In genomic region chr7:69820570-69820969, GRCm38 (mm10) we compare ENCODE assay signal across 25 mouse cellular contexts.
A peak's percentile ranks its signal among the peaks of the same experiment; 100 is the strongest.
DNase-seq lines count a peak whose midpoint lies in the region; ATAC-seq and TF ChIP-seq lines count a peak whose summit lies in the region.
"Had no signal": no experiment of that assay in that cellular context is flagged by ENCODE, and none has a peak within 500 bp of the region (broad histone marks: within the 10 kb centered on the region; RNA-seq: fewer than 3 reads in every experiment).

No protein-coding gene starts in this region.

- no peak overlapping the region for H3K9ac ChIP-seq in limb, embryonic 13.5 days
- no peak overlapping the region for H3K9ac ChIP-seq in limb, embryonic 14.5 days (ENCODE audit: low read depth, low read length, severe bottlenecking)
- no peak overlapping the region for H3K9ac ChIP-seq in hindbrain, embryonic 11.5 days (ENCODE audit: low read depth, low read length)
- H3K9ac ChIP-seq: embryonic facial prominence, embryonic 12.5 days; forebrain, postnatal 0 days; heart, embryonic 12.5 days; heart, embryonic 15.5 days; hindbrain, embryonic 12.5 days; hindbrain, embryonic 15.5 days had no signal

- WGBS in limb, embryonic 13.5 days = 27% methylated on average over 2 of the region's 2 CpGs
- WGBS in limb, embryonic 10.5 days = 81% methylated on average over 2 of the region's 2 CpGs
- 22% methylated on average over 2 of the region's 2 CpGs for WGBS in limb, embryonic 14.5 days
- WGBS in hindbrain, embryonic 11.5 days = 87% methylated on average over 2 of the region's 2 CpGs

- H3K36me3 ChIP-seq in limb, embryonic 13.5 days = no peaks in the 10 kb centered on the region
- H3K36me3 ChIP-seq in limb, embryonic 10.5 days = no peaks in the 10 kb centered on the region
- no peaks in the 10 kb centered on the region for H3K36me3 ChIP-seq in limb, embryonic 14.5 days (ENCODE audit: control insufficient read depth, insufficient read depth, low read length)
- no peaks in the 10 kb centered on the region for H3K36me3 ChIP-seq in hindbrain, embryonic 11.5 days (ENCODE audit: control insufficient read depth, insufficient read depth, low read length)
- H3K36me3 ChIP-seq: embryonic facial prominence, embryonic 12.5 days; forebrain, embryonic 10.5 days; heart, embryonic 12.5 days; heart, embryonic 15.5 days; hindbrain, embryonic 12.5 days; hindbrain, embryonic 15.5 days had no signal

- peaks cover 9% of the 10 kb centered on the region; the same call in 1 of the 2 replicates for H3K27me3 ChIP-seq in limb, embryonic 13.5 days
- H3K27me3 ChIP-seq in limb, embryonic 10.5 days (ENCODE audit: low read depth, poor library complexity, severe bottlenecking) = no peaks in the 10 kb centered on the region
- H3K27me3 ChIP-seq in limb, embryonic 14.5 days (ENCODE audit: control insufficient read depth, insufficient read depth, low read length) = no peaks in the 10 kb centered on the region
- H3K27me3 ChIP-seq in hindbrain, embryonic 11.5 days (ENCODE audit: control insufficient read depth, insufficient read depth, low read length) = no peaks in the 10 kb centered on the region
- H3K27me3 ChIP-seq: heart, embryonic 12.5 days; heart, embryonic 15.5 days; hindbrain, embryonic 12.5 days; hindbrain, embryonic 15.5 days had no signal

- TF ChIP-seq POLR2A in limb, embryonic 14.5 days (IDR thresholded peaks at IDR 0.05; ENCODE audit: borderline replicate concordance, extremely low read depth, insufficient read depth, insufficient read length) = no peak

- ATAC-seq in limb, embryonic 13.5 days (ENCODE audit: low FRiP score, low read depth) = 0 out of 2 replicates have a peak, but pooled peaks have one; percentile 57
- ATAC-seq in limb, embryonic 14.5 days (ENCODE audit: low FRiP score, low read depth) = peak; percentile 30; the same call in 1 of the 2 replicates
- ATAC-seq in hindbrain, embryonic 11.5 days (ENCODE audit: low FRiP score) = no peak
- ATAC-seq: forebrain, embryonic 14.5 days; forebrain, postnatal 0 days; Patski had no signal

- no peak overlapping the region for H3K4me2 ChIP-seq in limb, embryonic 13.5 days (replicated peaks)
- no peak overlapping the region for H3K4me2 ChIP-seq in limb, embryonic 14.5 days (replicated peaks; ENCODE audit: low read depth, low read length, severe bottlenecking)
- H3K4me2 ChIP-seq in hindbrain, embryonic 11.5 days (replicated peaks; ENCODE audit: low read depth, low read length) = no peak overlapping the region
- H3K4me2 ChIP-seq: embryonic facial prominence, embryonic 12.5 days; heart, embryonic 12.5 days; heart, embryonic 15.5 days; hindbrain, embryonic 12.5 days; hindbrain, embryonic 15.5 days had no signal

- H3K27ac ChIP-seq in limb, embryonic 13.5 days = no peak overlapping the region
- no peak overlapping the region for H3K27ac ChIP-seq in limb, embryonic 10.5 days
- H3K27ac ChIP-seq in limb, embryonic 14.5 days (replicated peaks; ENCODE audit: low read depth, low read length) = no peak overlapping the region
- no peak overlapping the region for H3K27ac ChIP-seq in hindbrain, embryonic 11.5 days (ENCODE audit: low read depth, low read length)
- H3K27ac ChIP-seq: embryonic facial prominence, embryonic 12.5 days; forebrain, embryonic 10.5 days; gastrocnemius, adult 2 months; heart, embryonic 15.5 days; hindbrain, embryonic 12.5 days; hindbrain, embryonic 15.5 days had no signal

- intact Hi-C loops in heart, postnatal 10 days (cut with DNase I) = no loop called here

- DNase-seq in limb, embryonic 10.5 days (ENCODE audit: low spot score) = no peak
- DNase-seq in NIH3T3 (ENCODE audit: low read depth) = peak; percentile 55
- peak; percentile 65 for DNase-seq in limb, embryonic 14.5 days (ENCODE audit: low spot score)
- no peak for DNase-seq in hindbrain, embryonic 11.5 days (ENCODE audit: low spot score)
- no peak for DNase-seq in heart, postnatal 10 days
- DNase-seq: adrenal gland, postnatal 10 days; adrenal gland, postnatal 36 days; cerebellum, adult 18-20 months; cerebellum, adult 9-10 months; cerebellum, postnatal 14 days; forebrain, postnatal 0 days; gastrocnemius, adult 2 months; gastrocnemius, postnatal 14 days; heart, adult 18-20 months; heart, postnatal 14 days; heart, postnatal 4 days had no signal

- no peak overlapping the region for H3K4me3 ChIP-seq in limb, embryonic 13.5 days
- H3K4me3 ChIP-seq in limb, embryonic 10.5 days = no peak overlapping the region
- no peak overlapping the region for H3K4me3 ChIP-seq in limb, embryonic 14.5 days (replicated peaks; ENCODE audit: low read length)
- no peak overlapping the region for H3K4me3 ChIP-seq in hindbrain, embryonic 11.5 days (ENCODE audit: low read depth, low read length)
- H3K4me3 ChIP-seq: embryonic facial prominence, embryonic 12.5 days; forebrain, embryonic 10.5 days; gastrocnemius, adult 2 months; heart, embryonic 12.5 days; heart, embryonic 15.5 days; hindbrain, embryonic 12.5 days; hindbrain, embryonic 15.5 days had no signal

- peaks cover 6% of the 10 kb centered on the region; the same call in 1 of the 2 replicates for H3K4me1 ChIP-seq in limb, embryonic 13.5 days
- no peaks in the 10 kb centered on the region for H3K4me1 ChIP-seq in limb, embryonic 10.5 days
- H3K4me1 ChIP-seq in limb, embryonic 14.5 days (ENCODE audit: control insufficient read depth, insufficient read depth, low read length) = no peaks in the 10 kb centered on the region
- H3K4me1 ChIP-seq in hindbrain, embryonic 11.5 days (replicated peaks; ENCODE audit: control insufficient read depth, insufficient read depth, low read length) = no peaks in the 10 kb centered on the region
- H3K4me1 ChIP-seq: embryonic facial prominence, embryonic 12.5 days; heart, embryonic 12.5 days; heart, embryonic 15.5 days; hindbrain, embryonic 12.5 days; hindbrain, embryonic 15.5 days had no signal

- H3K9me3 ChIP-seq in limb, embryonic 13.5 days = no peaks in the 10 kb centered on the region
- no peaks in the 10 kb centered on the region for H3K9me3 ChIP-seq in limb, embryonic 10.5 days (replicated peaks)
- H3K9me3 ChIP-seq in limb, embryonic 14.5 days (ENCODE audit: control insufficient read depth, low read length) = no peaks in the 10 kb centered on the region
- no peaks in the 10 kb centered on the region for H3K9me3 ChIP-seq in hindbrain, embryonic 11.5 days (ENCODE audit: control insufficient read depth, low read length)
- H3K9me3 ChIP-seq: embryonic facial prominence, embryonic 12.5 days; forebrain, embryonic 10.5 days; heart, embryonic 12.5 days; heart, embryonic 15.5 days; hindbrain, embryonic 12.5 days; hindbrain, embryonic 15.5 days had no signal

Comparison
In these comparisons a context has a peak if more than half of its experiments do, and no peak if none do; other contexts are left out.
1. DNase-seq: peak in NIH3T3 (single experiment) and limb, embryonic 14.5 days (single experiment); none in limb, embryonic 10.5 days (single experiment), hindbrain, embryonic 11.5 days (single experiment) and heart, postnatal 10 days (0 of 2).